In the genomic region with DNA sequence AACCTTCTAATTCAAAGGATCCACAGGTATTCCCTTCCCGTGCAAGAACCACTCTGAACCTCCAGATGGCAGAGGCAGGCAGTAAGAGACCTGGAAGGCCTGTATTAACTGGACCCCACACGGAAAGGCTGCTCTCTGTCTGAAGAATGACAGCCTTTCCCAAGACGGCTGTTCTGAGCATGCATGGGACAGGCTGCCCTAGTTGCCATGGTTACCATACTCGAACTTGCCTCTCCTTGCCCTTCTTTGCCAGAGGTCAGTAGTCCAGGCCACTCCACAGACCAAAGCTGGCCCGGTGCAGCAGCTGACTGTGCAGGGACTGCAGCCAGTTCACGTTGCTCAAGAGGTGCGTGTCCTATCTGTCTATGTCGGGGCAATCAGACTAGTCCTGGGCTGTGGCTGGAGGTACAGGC, we compare ENCODE assay signal across 9 mouse cellular contexts. TPM values are rescaled to one million over a fixed set of nuclear protein-coding genes. Genes with fewer than 3 reads are reported as not detected.
DNase-seq lines count a peak whose midpoint lies in the region; ATAC-seq and TF ChIP-seq lines count a peak whose summit lies in the region.
"Had no signal": no experiment of that assay in that cellular context is flagged by ENCODE, and none has a peak within 500 bp of the region (broad histone marks: within the 10 kb centered on the region; RNA-seq: fewer than 3 reads in every experiment).

No protein-coding gene starts in this region.

- H3K27me3 ChIP-seq in embryonic facial prominence, embryonic 14.5 days (replicated peaks; ENCODE audit: control insufficient read depth, insufficient read depth, low read length): no peaks in the 10 kb centered on the region
- H3K27me3 ChIP-seq in kidney, postnatal 0 days (ENCODE audit: insufficient read depth, low read length): no peaks in the 10 kb centered on the region
- no peaks in the 10 kb centered on the region for H3K27me3 ChIP-seq in midbrain, embryonic 16.5 days (ENCODE audit: control insufficient read depth, insufficient read depth, low read depth, low read length)
- H3K27me3 ChIP-seq: CH12.LX had no signal

- intact Hi-C loops in left cerebral cortex, postnatal 25 days (cut with DNase I): no loop called here

- ATAC-seq in embryonic facial prominence, embryonic 14.5 days (ENCODE audit: low read depth): peak; percentile 42; the same call in 1 of the 2 replicates
- ATAC-seq in kidney, postnatal 0 days (replicated peaks; ENCODE audit: low FRiP score, low read depth): peak; percentile 87
- 0 out of 2 replicates have a peak, but pooled peaks have one; percentile 19 for ATAC-seq in midbrain, embryonic 16.5 days
- no peak for ATAC-seq in erythroblast, adult 5-6 weeks (replicated peaks; ENCODE audit: low FRiP score, poor library complexity, severe bottlenecking)
- no peak for ATAC-seq in cerebellum, adult (ENCODE audit: insufficient number of reproducible peaks, low FRiP score, low TSS enrichment)

- TF ChIP-seq CTCF in kidney, postnatal 0 days (IDR thresholded peaks at IDR 0.05; ENCODE audit: low read depth): peak; percentile 60

- H3K9ac ChIP-seq in embryonic facial prominence, embryonic 14.5 days (ENCODE audit: low read depth, low read length): no peak overlapping the region
- H3K9ac ChIP-seq in kidney, postnatal 0 days (ENCODE audit: low read depth, low read length): 0 out of 2 replicates have a peak overlapping the region, but pooled peaks have one; percentile 2
- H3K9ac ChIP-seq in midbrain, embryonic 16.5 days (ENCODE audit: low read depth, low read length): no peak overlapping the region

- peak; percentile 96 for DNase-seq in heart, adult 11 months
- no peak for DNase-seq in heart, adult 8-10 months (ENCODE audit: low spot score)
- DNase-seq in embryonic facial prominence, embryonic 14.5 days (ENCODE audit: low spot score): peak; percentile 14
- DNase-seq in kidney, postnatal 0 days (ENCODE audit: low spot score): peak; percentile 59
- DNase-seq in left cerebral cortex, postnatal 25 days (ENCODE audit: low spot score in 2 of 2): no peak

- no peak overlapping the region for H3K4me3 ChIP-seq in embryonic facial prominence, embryonic 14.5 days (ENCODE audit: low read depth, low read length)
- H3K4me3 ChIP-seq in kidney, postnatal 0 days (replicated peaks; ENCODE audit: low read depth, low read length): no peak overlapping the region
- H3K4me3 ChIP-seq in midbrain, embryonic 16.5 days (ENCODE audit: low read depth, low read length): no peak overlapping the region

- no peak overlapping the region for H3K27ac ChIP-seq in embryonic facial prominence, embryonic 14.5 days (replicated peaks; ENCODE audit: low read depth, low read length)
- H3K27ac ChIP-seq in kidney, postnatal 0 days: no peak overlapping the region
- no peak overlapping the region for H3K27ac ChIP-seq in midbrain, embryonic 16.5 days (ENCODE audit: low read length)

- no peaks in the 10 kb centered on the region for H3K4me1 ChIP-seq in embryonic facial prominence, embryonic 14.5 days (ENCODE audit: control insufficient read depth, insufficient read depth, low read length)
- no peaks in the 10 kb centered on the region for H3K4me1 ChIP-seq in kidney, postnatal 0 days (replicated peaks; ENCODE audit: insufficient read depth, low read length)
- H3K4me1 ChIP-seq in midbrain, embryonic 16.5 days (ENCODE audit: control insufficient read depth, insufficient read depth, low read length): no peaks in the 10 kb centered on the region; the same call in 1 of the 2 replicates

- no peaks in the 10 kb centered on the region for H3K9me3 ChIP-seq in embryonic facial prominence, embryonic 14.5 days (ENCODE audit: control insufficient read depth, low read length)
- no peaks in the 10 kb centered on the region for H3K9me3 ChIP-seq in kidney, postnatal 0 days (replicated peaks; ENCODE audit: low read length)
- H3K9me3 ChIP-seq in midbrain, embryonic 16.5 days (replicated peaks; ENCODE audit: control insufficient read depth, low read length, poor library complexity, severe bottlenecking): no peaks in the 10 kb centered on the region

- peaks cover 79% of the 10 kb centered on the region for H3K36me3 ChIP-seq in embryonic facial prominence, embryonic 14.5 days (ENCODE audit: control insufficient read depth, insufficient read depth, low read length)
- H3K36me3 ChIP-seq in kidney, postnatal 0 days (ENCODE audit: insufficient read depth, low read length): peaks cover 54% of the 10 kb centered on the region
- peaks cover 50% of the 10 kb centered on the region for H3K36me3 ChIP-seq in midbrain, embryonic 16.5 days (ENCODE audit: control insufficient read depth, insufficient read depth, low read length)

- WGBS in embryonic facial prominence, embryonic 14.5 days: 30% methylated on average over 8 of the region's 8 CpGs
- 33% methylated on average over 8 of the region's 8 CpGs for WGBS in kidney, postnatal 0 days
- WGBS in midbrain, embryonic 16.5 days: 14% methylated on average over 8 of the region's 8 CpGs

- no peak overlapping the region for H3K4me2 ChIP-seq in embryonic facial prominence, embryonic 14.5 days (ENCODE audit: low read depth, low read length)
- no peak overlapping the region for H3K4me2 ChIP-seq in kidney, postnatal 0 days (ENCODE audit: low read length)
- no peak overlapping the region for H3K4me2 ChIP-seq in midbrain, embryonic 16.5 days (ENCODE audit: low read length)

RNA-seq across cellular contexts. Expression of a gene that starts 17.2 kb away (rescaled TPM):
- 10 to 100 TPM in 1 of 4 experiments, 1 to 10 TPM in 3; 6.7 to 10.0 (median 9.2) TPM for total RNA-seq in heart, adult 8-10 months (2022)
- 9.1 and 10.0 TPM in 2 replicates for polyA plus RNA-seq in embryonic facial prominence, embryonic 14.5 days (2014; fragmentation: Nextera tagmentation; extraction: Ambion mirVana)
- polyA plus RNA-seq in kidney, postnatal 0 days (2015; fragmentation: Nextera tagmentation; extraction: Ambion mirVana): 6.7 and 7.4 TPM in 2 replicates
- 11.3 and 11.7 TPM in 2 replicates for polyA plus RNA-seq in midbrain, embryonic 16.5 days (2015; fragmentation: Nextera tagmentation; extraction: Ambion mirVana)
- total RNA-seq in erythroblast, adult 5-6 weeks (2015; ENCODE audit: low replicate concordance): 2.1 and 3.1 TPM in 2 replicates
- 1.4 and 3.5 TPM in 2 replicates for total RNA-seq in erythroblast, adult 5-6 weeks (2017; ENCODE audit: low replicate concordance)
- 10 to 100 TPM; 21.4 to 24.4 TPM for total RNA-seq in left cerebral cortex, postnatal 25 days (2021)

RNA-seq across cellular contexts. Expression of a gene that starts 18.9 kb away (rescaled TPM):
- 1 to 10 TPM; 4.6 to 7.5 (median 5.4) TPM for total RNA-seq in heart, adult 8-10 months (2022)
- 2.1 and 2.3 TPM in 2 replicates for polyA plus RNA-seq in embryonic facial prominence, embryonic 14.5 days (2014; fragmentation: Nextera tagmentation; extraction: Ambion mirVana)
- 1.8 TPM in 2 replicates for polyA plus RNA-seq in kidney, postnatal 0 days (2015; fragmentation: Nextera tagmentation; extraction: Ambion mirVana)
- polyA plus RNA-seq in midbrain, embryonic 16.5 days (2015; fragmentation: Nextera tagmentation; extraction: Ambion mirVana): 1.2 and 1.5 TPM in 2 replicates
- total RNA-seq in erythroblast, adult 5-6 weeks (2015; ENCODE audit: low replicate concordance): not detected in 2 replicates
- total RNA-seq in erythroblast, adult 5-6 weeks (2017; ENCODE audit: low replicate concordance): not detected in 2 replicates
- 1 to 10 TPM; 3.4 to 4.2 TPM for total RNA-seq in left cerebral cortex, postnatal 25 days (2021)

RNA-seq across cellular contexts. Expression of a gene that starts 20.7 kb away (rescaled TPM):
- 1 to 10 TPM; 6.3 to 8.2 (median 8.0) TPM for total RNA-seq in heart, adult 8-10 months (2022)
- polyA plus RNA-seq in embryonic facial prominence, embryonic 14.5 days (2014; fragmentation: Nextera tagmentation; extraction: Ambion mirVana): 8.4 and 9.9 TPM in 2 replicates
- polyA plus RNA-seq in kidney, postnatal 0 days (2015; fragmentation: Nextera tagmentation; extraction: Ambion mirVana): 7.5 TPM in 2 replicates
- polyA plus RNA-seq in midbrain, embryonic 16.5 days (2015; fragmentation: Nextera tagmentation; extraction: Ambion mirVana): 20.6 and 24.7 TPM in 2 replicates
- total RNA-seq in erythroblast, adult 5-6 weeks (2015; ENCODE audit: low replicate concordance): 0.19 and 4.0 TPM in 2 replicates
- total RNA-seq in erythroblast, adult 5-6 weeks (2017; ENCODE audit: low replicate concordance): 1.9 and 2.9 TPM in 2 replicates
- 10 to 100 TPM; 16.8 to 18.4 TPM for total RNA-seq in left cerebral cortex, postnatal 25 days (2021)

RNA-seq across cellular contexts. Expression of a gene that starts 39.0 kb away (rescaled TPM):
- not detected for total RNA-seq in heart, adult 8-10 months (2022)
- 0.47 TPM in 1 of 2 replicates, not detected in the other for polyA plus RNA-seq in embryonic facial prominence, embryonic 14.5 days (2014; fragmentation: Nextera tagmentation; extraction: Ambion mirVana)
- polyA plus RNA-seq in kidney, postnatal 0 days (2015; fragmentation: Nextera tagmentation; extraction: Ambion mirVana): not detected in 2 replicates
- 0.72 and 1.9 TPM in 2 replicates for polyA plus RNA-seq in midbrain, embryonic 16.5 days (2015; fragmentation: Nextera tagmentation; extraction: Ambion mirVana)
- total RNA-seq in erythroblast, adult 5-6 weeks (2015; ENCODE audit: low replicate concordance): not detected in 2 replicates
- total RNA-seq in erythroblast, adult 5-6 weeks (2017; ENCODE audit: low replicate concordance): not detected in 2 replicates
- not detected for total RNA-seq in left cerebral cortex, postnatal 25 days (2021)
- total RNA-seq: CH12.LX had no signal

RNA-seq across cellular contexts. Expression of a gene that starts 41.4 kb away (rescaled TPM):
- total RNA-seq in heart, adult 8-10 months (2022): 1 to 10 TPM; 2.7 to 4.5 (median 3.1) TPM
- polyA plus RNA-seq in embryonic facial prominence, embryonic 14.5 days (2014; fragmentation: Nextera tagmentation; extraction: Ambion mirVana): 1.5 and 1.8 TPM in 2 replicates
- polyA plus RNA-seq in kidney, postnatal 0 days (2015; fragmentation: Nextera tagmentation; extraction: Ambion mirVana): 1.2 and 1.3 TPM in 2 replicates
- 0.26 and 0.47 TPM in 2 replicates for polyA plus RNA-seq in midbrain, embryonic 16.5 days (2015; fragmentation: Nextera tagmentation; extraction: Ambion mirVana)
- 0.63 and 0.96 TPM in 2 replicates for total RNA-seq in erythroblast, adult 5-6 weeks (2015; ENCODE audit: low replicate concordance)
- 0.17 TPM in 1 of 2 replicates, not detected in the other for total RNA-seq in erythroblast, adult 5-6 weeks (2017; ENCODE audit: low replicate concordance)
- under 1 TPM; 0.16 to 0.62 TPM for total RNA-seq in left cerebral cortex, postnatal 25 days (2021)

Comparison
In these comparisons a context has a peak if more than half of its experiments do, and no peak if none do; other contexts are left out.
1. DNase-seq: peak in heart, adult 11 months (single experiment), embryonic facial prominence, embryonic 14.5 days (single experiment) and kidney, postnatal 0 days (single experiment); none in heart, adult 8-10 months (single experiment) and left cerebral cortex, postnatal 25 days (0 of 2).
2. ATAC-seq: peak in embryonic facial prominence, embryonic 14.5 days (single experiment), kidney, postnatal 0 days (single experiment) and midbrain, embryonic 16.5 days (single experiment); none in erythroblast, adult 5-6 weeks (single experiment) and cerebellum, adult (single experiment).
3. RNA of a gene that starts 18.9 kb away (total RNA-seq): 4.6 to 7.5 TPM in heart, adult 8-10 months and 3.4 to 4.2 TPM in left cerebral cortex, postnatal 25 days; not detected in erythroblast, adult 5-6 weeks; every median in the first group is over 4 times any median in the second.